Mouse (Mus musculus) myocyte (in vitro differentiated cells): ENCODE results near the gene Snapin.

Source experiments
- CEBPB ChIP-seq: IDR thresholded peaks from 2 replicates; pipeline ENCODE4 v1.6.1; 2011; ENCODE audit warnings: mild to moderate bottlenecking, moderate library complexity; ENCODE audit not compliant: poor library complexity, insufficient read depth, severe bottlenecking
- E2F4 ChIP-seq: IDR thresholded peaks from one replicate; pipeline ENCODE4 v1.6.1; 2011; ENCODE audit warnings: mild to moderate bottlenecking, control low read depth, moderate library complexity; ENCODE audit not compliant: insufficient read depth
- MAX ChIP-seq: IDR thresholded peaks from one replicate; pipeline ENCODE4 v1.6.1; 2011; ENCODE audit warnings: low read depth, mild to moderate bottlenecking, control low read depth
- MYOD1 ChIP-seq, 3 experiments: IDR thresholded peaks; one replicate each; pipeline ENCODE4 v1.6.1; 2011; ENCODE audit warnings: control low read depth in 2 of 3, low read depth in 2 of 3, mild to moderate bottlenecking in 2 of 3, moderate library complexity in 1 of 3; ENCODE audit not compliant: insufficient read length in 2 of 3, control insufficient read depth in 1 of 3
- MYOG ChIP-seq, 3 experiments: IDR thresholded peaks; one replicate each; pipeline ENCODE4 v1.6.1; 2011; ENCODE audit warnings: control low read depth in 2 of 3, low read depth in 2 of 3, mild to moderate bottlenecking in 2 of 3; ENCODE audit not compliant: insufficient read length in 2 of 3, control insufficient read depth in 1 of 3, insufficient read depth in 1 of 3
- POLR2A ChIP-seq: IDR thresholded peaks from one replicate; pipeline ENCODE4 v1.6.1; 2011; ENCODE audit warnings: low read depth, mild to moderate bottlenecking, control low read depth, moderate library complexity; ENCODE audit not compliant: insufficient read length
- POLR2AphosphoS2 ChIP-seq: IDR thresholded peaks from one replicate; pipeline ENCODE4 v1.6.1; 2011; ENCODE audit warnings: low read depth, control low read depth; ENCODE audit not compliant: insufficient read length
- REST ChIP-seq: IDR thresholded peaks from one replicate; pipeline ENCODE4 v1.6.1; 2011; ENCODE audit warnings: mild to moderate bottlenecking, control low read depth, moderate library complexity; ENCODE audit not compliant: insufficient read depth, insufficient read length
- SRF ChIP-seq: IDR thresholded peaks from one replicate; pipeline ENCODE4 v1.6.1; 2011; ENCODE audit warnings: low read depth; ENCODE audit not compliant: control insufficient read depth, insufficient read length
- TCF12 ChIP-seq: IDR thresholded peaks from one replicate; pipeline ENCODE4 v1.6.1; 2011; ENCODE audit warnings: mild to moderate bottlenecking, control low read depth; ENCODE audit not compliant: poor library complexity, insufficient read depth, severe bottlenecking
- TCF3 ChIP-seq: IDR thresholded peaks from one replicate; pipeline ENCODE4 v1.6.1; 2011; ENCODE audit warnings: low read depth, control low read depth; ENCODE audit not compliant: insufficient read length
- USF1 ChIP-seq: IDR thresholded peaks from one replicate; pipeline ENCODE4 v1.6.1; 2011; ENCODE audit warnings: low read depth, mild to moderate bottlenecking, control low read depth, moderate library complexity

- TF ChIP-seq REST (no peak), MYOD1 (IDR thresholded peaks at IDR 0.05; ENCODE audit: control insufficient read depth in 1 of 3, insufficient read length in 2 of 3, low read depth in 2 of 3) (no peak), MAX (no peak), POLR2A (no peak), USF1 (no peak), POLR2AphosphoS2 (no peak), MYOG (IDR thresholded peaks at IDR 0.05; ENCODE audit: control insufficient read depth in 1 of 3, insufficient read depth in 1 of 3, insufficient read length in 2 of 3, low read depth in 2 of 3) (no peak), E2F4 (no peak), TCF12 (no peak), TCF3 (no peak), SRF (no peak), CEBPB (no peak)
These were observed 23.1 kb downstream of the Snapin start for GRCm38 (mm10) chr3:90467618-90468300.
